Mouse (Mus musculus) heart, postnatal 0 days (tissue): Measurements from ENCODE around the gene Klhl42. TPM values are rescaled to one million over a fixed set of nuclear protein-coding genes. Genes with fewer than 3 reads are reported as not detected.
A peak's percentile ranks its signal among the peaks of the same experiment; 100 is the strongest.

Source experiments
- ATAC-seq: fragments of 200-750 bp; cut with Nextera tagmentation; 2 replicates; pipeline ENCODE4 v1.8.0; 2017; ENCODE audit warnings: low read depth, moderate number of reproducible peaks, moderate library complexity; ENCODE audit not compliant: insufficient read depth
- DNase-seq: peaks from one replicate; pipeline ENCODE4 v3.0.0-alpha.2; 2016; ENCODE audit warnings: low spot score
- H3K27ac ChIP-seq: fragments of 300-500 bp; sonication (generic); 2 replicates; pipeline ENCODE4 v1.5.1; 2014; ENCODE audit warnings: low read depth, mild to moderate bottlenecking
- H3K27me3 ChIP-seq: fragments of 300-500 bp; sonication (generic); 2 replicates; pipeline ENCODE4 v1.6.1; 2014; ENCODE audit warnings: low read length, mixed read lengths; ENCODE audit not compliant: control insufficient read depth, insufficient read depth
- H3K36me3 ChIP-seq: fragments of 300-500 bp; sonication (generic); replicated peaks from 2 replicates; pipeline ENCODE4 v1.6.1; 2014; ENCODE audit warnings: low read length, mixed read lengths; ENCODE audit not compliant: control insufficient read depth, insufficient read depth
- H3K4me1 ChIP-seq: fragments of 300-500 bp; sonication (generic); 2 replicates; pipeline ENCODE4 v1.6.1; 2014; ENCODE audit warnings: antibody characterized with exemption; ENCODE audit not compliant: control insufficient read depth, insufficient read depth
- H3K4me2 ChIP-seq: fragments of 300-500 bp; sonication (generic); 2 replicates; pipeline ENCODE4 v1.6.1; 2014; ENCODE audit warnings: low read depth, mild to moderate bottlenecking, low read length, moderate library complexity
- H3K4me3 ChIP-seq: fragments of 300-500 bp; sonication (generic); 2 replicates; pipeline ENCODE4 v1.5.1; 2014; ENCODE audit warnings: low read depth, low read length
- H3K9ac ChIP-seq: fragments of 300-500 bp; sonication (generic); replicated peaks from 2 replicates; pipeline ENCODE4 v1.6.1; 2014; ENCODE audit warnings: low read depth, low read length, mixed read lengths
- H3K9me3 ChIP-seq: fragments of 300-500 bp; sonication (generic); replicated peaks from 2 replicates; pipeline ENCODE4 v1.6.1; 2016; ENCODE audit warnings: low read length; ENCODE audit not compliant: control insufficient read depth
- CTCF ChIP-seq: IDR thresholded peaks from 2 replicates; pipeline ENCODE4 v1.5.1; 2016; ENCODE audit warnings: antibody characterized with exemption, control low read depth, low read depth
- EP300 ChIP-seq: IDR thresholded peaks from 2 replicates; pipeline ENCODE4 v1.6.1; 2016; ENCODE audit warnings: antibody characterized with exemption, low read depth
- WGBS: fragments of 180-500 bp; shearing (Covaris S2); extraction: QIAGEN DNeasy Blood & Tissue Kit; methylation state at CpG from one replicate; pipeline ENCODE4 v1.1.7; 2014; 5-methylcytosine and 5-hydroxymethylcytosine counted together
- polyA plus RNA-seq: library from polyadenylated mRNA; unstranded; fragments of >200 nt; fragmentation: Nextera tagmentation; extraction: Ambion mirVana; gene quantifications from 2 replicates; pipeline ENCODE4 v1.2.1, GENCODE M21; 2015
- total RNA-seq: library from RNA; depleted of rRNA; stranded (reverse); fragments of >200 nt; gene quantifications from 2 replicates; pipeline ENCODE4 v1.2.3, GENCODE M21; 2014; ENCODE audit warnings: low replicate concordance

Gene Klhl42
- total and polyA plus RNA-seq, 2 experiments from 2014 or later, result 2.2 to 56.8 TPM

- Histone ChIP-seq H3K4me3 (no peak overlapping the region), H3K9me3 (no peaks in the 10 kb centered on the region), H3K4me1 (no peaks in the 10 kb centered on the region), H3K36me3 (peaks cover 7% of the 10 kb centered on the region; the same call in 1 of the 2 replicates), H3K4me2 (no peak overlapping the region), H3K27me3 (no peaks in the 10 kb centered on the region), H3K27ac (no peak overlapping the region), H3K9ac (no peak overlapping the region)
- ATAC-seq, result no peak
- 88% methylated on average over 10 of the region's 10 CpGs for WGBS
- DNase-seq, result no peak
- TF ChIP-seq EP300 (no peak), CTCF (no peak)
Measured at GRCm38 (mm10) chr6:147079919-147080318, 11.3 kb upstream of the Klhl42 start.

- no peaks in the 10 kb centered on the region for H3K9me3 ChIP-seq
- ATAC-seq (no peak), DNase-seq (no peak)
- 0 out of 2 replicates have a peak, but pooled peaks cover 8% of the 10 kb centered on the region for H3K4me1 ChIP-seq
- H3K27me3 ChIP-seq, result no peaks in the 10 kb centered on the region
- no peak for TF ChIP-seq CTCF
- no peak for TF ChIP-seq EP300
- H3K4me3 ChIP-seq, result no peak overlapping the region
- WGBS, result 60% methylated on average over 7 of the region's 7 CpGs
- H3K9ac ChIP-seq, result no peak overlapping the region
- no peaks in the 10 kb centered on the region for H3K36me3 ChIP-seq
- H3K4me2 ChIP-seq, result no peak overlapping the region
- no peak overlapping the region for H3K27ac ChIP-seq
Measured at GRCm38 (mm10) chr6:147085398-147086040, 5.7 kb upstream of the Klhl42 start.

- Histone ChIP-seq H3K27me3 (no peaks in the 10 kb centered on the region), H3K4me2 (peak within 1 kb of the TSS; percentile 41), H3K36me3 (no peaks in the 10 kb centered on the region), H3K27ac (no peak within 1 kb of the TSS), H3K9me3 (no peaks in the 10 kb centered on the region), H3K4me3 (no peak within 1 kb of the TSS), H3K9ac (no peak within 1 kb of the TSS), H3K4me1 (0 out of 2 replicates have a peak, but pooled peaks cover 8% of the 10 kb centered on the region)
- ATAC-seq (no peak), DNase-seq (no peak)
- TF ChIP-seq EP300 (no peak), CTCF (no peak)
- WGBS, result 12% methylated on average over 20 of the region's 20 CpGs
Measured at GRCm38 (mm10) chr6:147086594-147087225, 4.5 kb upstream of the Klhl42 start, which contains the start of gene Mansc4. Mansc4 (minus strand) TSS chr6:147087032.

GRCm38 (mm10) chr6:147087736-147088135 lies 3.4 kb upstream of the Klhl42 start:
- Histone ChIP-seq H3K9ac (no peak overlapping the region), H3K4me2 (no peak overlapping the region), H3K4me1 (peaks cover 17% of the 10 kb centered on the region), H3K27ac (no peak overlapping the region), H3K36me3 (no peaks in the 10 kb centered on the region), H3K27me3 (no peaks in the 10 kb centered on the region), H3K9me3 (no peaks in the 10 kb centered on the region), H3K4me3 (no peak overlapping the region)
- no peak for DNase-seq
- TF ChIP-seq CTCF, result no peak
- TF ChIP-seq EP300, result no peak
- WGBS, result 72% methylated on average over 6 of the region's 7 CpGs
- no peak for ATAC-seq

- H3K4me3 ChIP-seq, result no peak overlapping the region
- no peaks in the 10 kb centered on the region for H3K9me3 ChIP-seq
- no peaks in the 10 kb centered on the region for H3K27me3 ChIP-seq
- DNase-seq, result no peak
- no peak overlapping the region for H3K27ac ChIP-seq
- TF ChIP-seq EP300, result no peak
- no peak for TF ChIP-seq CTCF
- WGBS, result 83% methylated on average over 3 of the region's 3 CpGs
- no peak overlapping the region for H3K9ac ChIP-seq
- peaks cover 18% of the 10 kb centered on the region for H3K4me1 ChIP-seq
- no peak overlapping the region for H3K4me2 ChIP-seq
- H3K36me3 ChIP-seq, result no peaks in the 10 kb centered on the region
- ATAC-seq, result no peak
Measured at GRCm38 (mm10) chr6:147088517-147088916, 2.7 kb upstream of the Klhl42 start.
